Mouse (Mus musculus) forebrain, embryonic 16.5 days (tissue): ENCODE measurements around the gene Vezf1. TPM values are rescaled to one million over a fixed set of nuclear protein-coding genes. Genes with fewer than 3 reads are reported as not detected.

Experiments used
- ATAC-seq: fragments of 200-750 bp; cut with Nextera tagmentation; 2 replicates; pipeline ENCODE4 v1.8.0; 2017; ENCODE audit warnings: mild to moderate bottlenecking, moderate library complexity
- H3K27ac ChIP-seq: fragments of 300-500 bp; sonication (generic); 2 replicates; pipeline ENCODE4 v1.5.1; 2014; ENCODE audit warnings: low read length, control low read depth
- H3K27me3 ChIP-seq: fragments of 300-500 bp; sonication (generic); replicated peaks from 2 replicates; pipeline ENCODE4 v1.6.1; 2014; ENCODE audit warnings: low read length; ENCODE audit not compliant: control insufficient read depth, insufficient read depth
- H3K36me3 ChIP-seq: fragments of 300-500 bp; sonication (generic); 2 replicates; pipeline ENCODE4 v1.6.1; 2014; ENCODE audit not compliant: control insufficient read depth, insufficient read depth
- H3K4me1 ChIP-seq: fragments of 300-500 bp; sonication (generic); replicated peaks from 2 replicates; pipeline ENCODE4 v1.6.1; 2014; ENCODE audit warnings: low read length; ENCODE audit not compliant: control insufficient read depth, insufficient read depth
- H3K4me2 ChIP-seq: fragments of 300-500 bp; sonication (generic); 2 replicates; pipeline ENCODE4 v1.6.1; 2014; ENCODE audit warnings: mild to moderate bottlenecking, low read length, control low read depth
- H3K4me3 ChIP-seq: fragments of 300-500 bp; sonication (generic); replicated peaks from 2 replicates; pipeline ENCODE4 v1.5.1; 2014; ENCODE audit warnings: mild to moderate bottlenecking, low read length, control low read depth
- H3K9ac ChIP-seq: fragments of 300-500 bp; sonication (generic); replicated peaks from 2 replicates; pipeline ENCODE4 v1.6.1; 2014; ENCODE audit warnings: low read depth, low read length, control low read depth
- H3K9me3 ChIP-seq: fragments of 300-500 bp; sonication (generic); 2 replicates; pipeline ENCODE4 v1.6.1; 2016; ENCODE audit warnings: low read length; ENCODE audit not compliant: control insufficient read depth
- WGBS: fragments of 180-500 bp; shearing (Covaris S2); extraction: QIAGEN DNeasy Blood & Tissue Kit; methylation state at CpG from one replicate; pipeline ENCODE4 v1.1.7; 2014; 5-methylcytosine and 5-hydroxymethylcytosine counted together
- polyA plus RNA-seq: library from polyadenylated mRNA; unstranded; fragments of >200 nt; fragmentation: Nextera tagmentation; extraction: Ambion mirVana; gene quantifications from 2 replicates; pipeline ENCODE4 v1.2.1, GENCODE M21; 2015

Vezf1 gene
- polyA plus RNA-seq, 1 experiment from 2014 or later = 59.7 TPM

GRCm38 (mm10) chr11:88048961-88049670 lies 19.0 kb upstream of the Vezf1 start:
- 20% methylated on average over 26 of the region's 26 CpGs for WGBS
- no peaks in the 10 kb centered on the region for H3K9me3 ChIP-seq
- no peaks in the 10 kb centered on the region for H3K27me3 ChIP-seq
- peaks cover 28% of the 10 kb centered on the region for H3K4me1 ChIP-seq
- H3K36me3 ChIP-seq = peaks cover 10% of the 10 kb centered on the region
- no peak for ATAC-seq
- peak overlapping the region; percentile 80 for H3K4me2 ChIP-seq
- H3K27ac ChIP-seq = no peak overlapping the region
- peak overlapping the region; percentile 98 for H3K4me3 ChIP-seq
- peak overlapping the region; percentile 91; the same call in 1 of the 2 replicates for H3K9ac ChIP-seq

- H3K36me3 ChIP-seq = peaks cover 10% of the 10 kb centered on the region
- no peak for ATAC-seq
- no peaks in the 10 kb centered on the region for H3K27me3 ChIP-seq
- H3K4me1 ChIP-seq = peaks cover 28% of the 10 kb centered on the region
- H3K9ac ChIP-seq = no peak overlapping the region; the same call in 1 of the 2 replicates
- no peak overlapping the region for H3K27ac ChIP-seq
- H3K4me3 ChIP-seq = no peak overlapping the region
- H3K9me3 ChIP-seq = no peaks in the 10 kb centered on the region
- H3K4me2 ChIP-seq = peak overlapping the region; percentile 80
Measured at GRCm38 (mm10) chr11:88049732-88050131, 18.3 kb upstream of the Vezf1 start.

- no peak for ATAC-seq
- no peaks in the 10 kb centered on the region for H3K9me3 ChIP-seq
- no peaks in the 10 kb centered on the region for H3K27me3 ChIP-seq
- no peak overlapping the region for H3K9ac ChIP-seq
- H3K4me1 ChIP-seq = peaks cover 21% of the 10 kb centered on the region
- H3K4me3 ChIP-seq = no peak overlapping the region
- H3K36me3 ChIP-seq = peaks cover 10% of the 10 kb centered on the region
- H3K4me2 ChIP-seq = no peak overlapping the region
- WGBS = 76% methylated on average over 4 of the region's 4 CpGs
- no peak overlapping the region for H3K27ac ChIP-seq
Measured at GRCm38 (mm10) chr11:88052638-88053037, 15.4 kb upstream of the Vezf1 start.

- Histone ChIP-seq H3K4me3 (no peak overlapping the region), H3K27ac (no peak overlapping the region), H3K9me3 (no peaks in the 10 kb centered on the region), H3K4me1 (peaks cover 20% of the 10 kb centered on the region), H3K9ac (no peak overlapping the region), H3K4me2 (no peak overlapping the region), H3K36me3 (peaks cover 10% of the 10 kb centered on the region), H3K27me3 (no peaks in the 10 kb centered on the region)
- ATAC-seq = no peak
- WGBS = 42% methylated on average over 3 of the region's 3 CpGs
Measured at GRCm38 (mm10) chr11:88053821-88054220, 14.3 kb upstream of the Vezf1 start.

GRCm38 (mm10) chr11:88054589-88054988 lies 13.5 kb upstream of the Vezf1 start:
- H3K9me3 ChIP-seq = no peaks in the 10 kb centered on the region
- ATAC-seq = no peak
- no peaks in the 10 kb centered on the region for H3K27me3 ChIP-seq
- no peak overlapping the region for H3K4me3 ChIP-seq
- 76% methylated on average over 1 of the region's 1 CpGs for WGBS
- H3K4me2 ChIP-seq = no peak overlapping the region
- H3K9ac ChIP-seq = no peak overlapping the region
- H3K36me3 ChIP-seq = peaks cover 10% of the 10 kb centered on the region
- H3K27ac ChIP-seq = no peak overlapping the region
- H3K4me1 ChIP-seq = peaks cover 13% of the 10 kb centered on the region

- H3K27me3 ChIP-seq = no peaks in the 10 kb centered on the region
- H3K4me3 ChIP-seq = no peak overlapping the region
- 88% methylated on average over 2 of the region's 2 CpGs for WGBS
- H3K9me3 ChIP-seq = no peaks in the 10 kb centered on the region
- H3K27ac ChIP-seq = no peak overlapping the region
- H3K9ac ChIP-seq = no peak overlapping the region
- H3K4me1 ChIP-seq = peaks cover 6% of the 10 kb centered on the region
- peaks cover 5% of the 10 kb centered on the region for H3K36me3 ChIP-seq
- no peak overlapping the region for H3K4me2 ChIP-seq
- ATAC-seq = no peak
Measured at GRCm38 (mm10) chr11:88055777-88056176, 12.3 kb upstream of the Vezf1 start.

- Histone ChIP-seq H3K9ac (no peak overlapping the region), H3K27me3 (no peaks in the 10 kb centered on the region), H3K4me1 (no peaks in the 10 kb centered on the region), H3K27ac (no peak overlapping the region), H3K9me3 (no peaks in the 10 kb centered on the region), H3K4me2 (no peak overlapping the region), H3K36me3 (peaks cover 4% of the 10 kb centered on the region; the same call in 1 of the 2 replicates), H3K4me3 (no peak overlapping the region)
- ATAC-seq = no peak
- WGBS = 62% methylated on average over 2 of the region's 2 CpGs
Measured at GRCm38 (mm10) chr11:88057788-88058187, 10.3 kb upstream of the Vezf1 start.

GRCm38 (mm10) chr11:88059141-88059540 lies 8.9 kb upstream of the Vezf1 start:
- Histone ChIP-seq H3K4me1 (no peaks in the 10 kb centered on the region), H3K4me3 (no peak overlapping the region), H3K27ac (no peak overlapping the region), H3K9ac (no peak overlapping the region), H3K4me2 (no peak overlapping the region), H3K27me3 (no peaks in the 10 kb centered on the region), H3K9me3 (no peaks in the 10 kb centered on the region), H3K36me3 (no peaks in the 10 kb centered on the region)
- 45% methylated on average over 2 of the region's 2 CpGs for WGBS
- ATAC-seq = peak; percentile 78

- no peak overlapping the region for H3K4me3 ChIP-seq
- H3K9me3 ChIP-seq = no peaks in the 10 kb centered on the region
- no peaks in the 10 kb centered on the region for H3K27me3 ChIP-seq
- H3K4me2 ChIP-seq = no peak overlapping the region
- no peak for ATAC-seq
- no peaks in the 10 kb centered on the region for H3K36me3 ChIP-seq
- WGBS = 70% methylated on average over 2 of the region's 2 CpGs
- H3K27ac ChIP-seq = no peak overlapping the region
- H3K4me1 ChIP-seq = peaks cover under 1% of the 10 kb centered on the region
- H3K9ac ChIP-seq = no peak overlapping the region
Measured at GRCm38 (mm10) chr11:88061892-88062625, 6.0 kb upstream of the Vezf1 start.
